Mouse (Mus musculus) ES-Bruce4 (cell line): Measurements from ENCODE around the gene Fjx1. TPM values are rescaled to one million over a fixed set of nuclear protein-coding genes. Genes with fewer than 3 reads are reported as not detected.
A peak's percentile ranks its signal among the peaks of the same experiment; 100 is the strongest.

Source experiments
- H3K27ac ChIP-seq: 2 replicates; pipeline ENCODE4 v1.5.1; 2012; ENCODE audit warnings: low read length, inconsistent platforms; ENCODE audit not compliant: insufficient read depth
- H3K27me3 ChIP-seq: 2 replicates; pipeline ENCODE4 v1.6.1; 2012; ENCODE audit warnings: mild to moderate bottlenecking, low read length, inconsistent platforms; ENCODE audit not compliant: control insufficient read depth, poor library complexity, insufficient read depth, severe bottlenecking
- H3K36me3 ChIP-seq: 2 replicates; pipeline ENCODE4 v1.6.1; 2012; ENCODE audit warnings: inconsistent platforms, mild to moderate bottlenecking, low read length, moderate library complexity; ENCODE audit not compliant: control insufficient read depth, poor library complexity, insufficient read depth, severe bottlenecking
- H3K4me1 ChIP-seq: one replicate; pipeline ENCODE4 v1.8.1; 2011; ENCODE audit warnings: low read length; ENCODE audit not compliant: control insufficient read depth, insufficient read depth
- H3K4me3 ChIP-seq: 2 replicates; pipeline ENCODE4 v1.5.1; 2011; ENCODE audit warnings: low read depth, mild to moderate bottlenecking, low read length
- H3K9ac ChIP-seq: 2 replicates; pipeline ENCODE4 v1.6.1; 2012; ENCODE audit warnings: low read depth, mild to moderate bottlenecking, inconsistent platforms; ENCODE audit not compliant: poor library complexity, severe bottlenecking
- H3K9me3 ChIP-seq: replicated peaks from 2 replicates; pipeline ENCODE4 v1.6.1; 2012; ENCODE audit warnings: mild to moderate bottlenecking, low read length, inconsistent platforms; ENCODE audit not compliant: control insufficient read depth, poor library complexity, insufficient read depth, severe bottlenecking
- CTCF ChIP-seq: IDR thresholded peaks from one replicate; pipeline ENCODE4 v1.8.1; 2011; ENCODE audit warnings: low read depth, low read length
- EP300 ChIP-seq: IDR thresholded peaks from 2 replicates; pipeline ENCODE4 v1.6.1; 2011; ENCODE audit warnings: low read depth, low read length; ENCODE audit not compliant: insufficient read depth
- POLR2A ChIP-seq: IDR thresholded peaks from one replicate; pipeline ENCODE4 v1.8.1; 2011; ENCODE audit warnings: low read length; ENCODE audit not compliant: insufficient read depth
- polyA plus RNA-seq: library from polyadenylated mRNA; stranded (reverse); fragments of >200 nt; gene quantifications from 2 replicates; pipeline ENCODE4 v1.2.4, GENCODE M21; 2011; ENCODE audit warnings: low read depth; ENCODE audit not compliant: missing spikeins, insufficient read depth, insufficient read length

Fjx1 gene
- polyA plus RNA-seq, 1 experiment, result 1.9 TPM

DNA sequence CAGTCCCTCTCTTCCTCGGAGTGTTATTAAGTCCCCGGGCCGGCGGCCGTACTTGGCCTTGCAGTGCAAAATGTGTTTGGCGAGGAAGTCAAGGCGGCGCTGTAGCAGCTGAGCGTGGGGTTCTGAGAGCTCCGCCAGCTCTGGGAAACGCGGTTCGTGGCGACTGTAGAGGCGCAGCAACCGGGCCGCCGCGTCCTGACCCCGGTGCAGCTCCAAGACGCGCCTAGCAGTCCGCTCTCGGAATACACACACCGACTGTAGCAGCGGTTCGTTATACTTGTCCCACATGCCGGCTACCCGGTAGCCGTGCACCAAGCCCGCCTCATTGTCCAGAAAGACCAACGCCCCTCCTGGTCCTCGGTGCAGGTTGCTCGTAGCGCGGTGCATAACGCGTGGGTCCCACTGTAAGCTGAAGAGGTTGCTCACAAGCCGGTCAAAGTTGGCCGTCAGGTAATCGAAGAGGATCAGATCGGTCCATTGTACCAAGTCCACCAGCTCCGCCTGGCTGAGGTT lies 2.0 kb downstream of the Fjx1 start:
- Histone ChIP-seq H3K27me3 (no peaks in the 10 kb centered on the region), H3K4me1 (no peaks in the 10 kb centered on the region), H3K36me3 (no peaks in the 10 kb centered on the region), H3K4me3 (peak overlapping the region; percentile 64), H3K9ac (peak overlapping the region; percentile 87), H3K27ac (no peak overlapping the region), H3K9me3 (no peaks in the 10 kb centered on the region)
- TF ChIP-seq CTCF (no peak), POLR2A (no peak), EP300 (no peak)

DNA sequence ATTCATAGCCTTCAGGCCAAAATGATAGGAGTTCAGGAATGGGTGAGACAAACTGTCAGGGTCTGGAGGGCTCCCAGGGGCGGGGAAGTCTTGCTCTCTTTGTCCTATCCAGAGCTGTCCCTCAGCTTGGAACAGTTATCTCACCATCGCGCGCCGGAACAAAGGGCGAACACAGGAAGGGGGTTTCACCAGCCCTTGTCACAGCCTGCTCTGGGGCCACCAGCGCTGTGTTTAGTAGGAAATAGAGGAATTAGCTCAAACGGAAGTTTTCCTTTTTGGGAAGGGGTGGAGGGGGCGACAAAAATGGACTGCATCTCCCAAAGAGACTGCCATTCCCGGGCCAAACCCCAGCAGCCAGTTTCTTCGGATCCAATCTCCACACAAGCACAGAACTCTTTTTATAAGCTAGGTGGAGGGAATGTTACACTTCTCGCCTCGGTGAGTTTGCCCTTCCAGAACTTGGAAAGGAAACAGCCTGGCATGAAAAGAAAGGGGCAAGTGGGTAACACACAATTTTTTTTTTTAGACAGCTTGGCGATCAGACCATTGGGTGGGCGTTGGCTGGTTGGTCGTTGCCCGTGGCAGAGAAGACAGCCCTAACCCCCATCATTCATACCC lies 2.6 kb downstream of the Fjx1 start:
- H3K4me1 ChIP-seq, result no peaks in the 10 kb centered on the region
- H3K27me3 ChIP-seq, result no peaks in the 10 kb centered on the region
- no peak overlapping the region for H3K9ac ChIP-seq
- no peak overlapping the region for H3K27ac ChIP-seq
- H3K4me3 ChIP-seq, result peak overlapping the region; percentile 64
- TF ChIP-seq POLR2A (no peak), EP300 (no peak), CTCF (no peak)
- no peaks in the 10 kb centered on the region for H3K36me3 ChIP-seq
- no peaks in the 10 kb centered on the region for H3K9me3 ChIP-seq

DNA sequence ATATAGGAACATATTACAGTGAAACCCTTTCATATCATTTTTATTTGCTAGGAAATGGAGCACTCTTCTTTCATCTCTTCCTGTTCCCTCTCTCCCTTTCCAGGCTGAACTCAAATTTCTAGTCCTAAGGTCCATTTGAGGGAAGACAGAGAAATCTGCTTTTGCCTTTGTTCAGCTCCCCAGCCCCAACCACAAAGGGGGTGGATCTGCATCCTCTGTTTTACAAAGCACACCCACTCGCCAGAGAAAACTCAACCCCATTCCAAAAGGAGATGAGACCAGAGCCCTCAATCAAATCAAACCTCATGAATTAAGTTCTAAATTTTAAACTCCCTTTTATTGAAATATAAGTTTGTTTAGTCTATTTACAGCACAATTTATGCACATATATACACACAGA lies 3.2 kb downstream of the Fjx1 start:
- TF ChIP-seq POLR2A (no peak), CTCF (no peak), EP300 (no peak)
- H3K4me1 ChIP-seq, result no peaks in the 10 kb centered on the region
- no peaks in the 10 kb centered on the region for H3K36me3 ChIP-seq
- H3K9me3 ChIP-seq, result no peaks in the 10 kb centered on the region
- H3K9ac ChIP-seq, result no peak overlapping the region
- H3K4me3 ChIP-seq, result no peak overlapping the region
- H3K27me3 ChIP-seq, result no peaks in the 10 kb centered on the region
- no peak overlapping the region for H3K27ac ChIP-seq

DNA sequence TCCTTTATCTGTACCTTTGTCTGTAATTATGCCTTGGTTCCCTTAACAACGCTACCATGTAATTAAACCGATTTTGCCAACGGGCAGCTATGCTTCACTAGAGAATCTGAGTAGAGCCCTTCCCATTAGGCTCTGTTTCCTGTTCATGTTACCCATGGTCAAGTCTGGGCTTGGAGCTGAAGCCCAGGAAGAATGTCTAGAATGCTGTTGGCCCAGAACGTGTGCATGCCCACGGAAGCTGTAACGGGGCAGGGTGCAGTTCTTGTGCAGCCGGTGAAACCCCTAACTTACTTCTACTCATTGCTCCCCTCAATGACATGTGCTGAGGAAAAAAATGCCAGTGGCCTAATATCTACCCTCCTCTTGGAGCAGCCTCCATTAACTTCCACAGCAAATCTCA lies 4.5 kb downstream of the Fjx1 start:
- Histone ChIP-seq H3K36me3 (no peaks in the 10 kb centered on the region), H3K27ac (no peak overlapping the region), H3K4me3 (no peak overlapping the region), H3K4me1 (no peaks in the 10 kb centered on the region), H3K9ac (no peak overlapping the region), H3K27me3 (no peaks in the 10 kb centered on the region), H3K9me3 (no peaks in the 10 kb centered on the region)
- no peak for TF ChIP-seq EP300
- no peak for TF ChIP-seq CTCF
- TF ChIP-seq POLR2A, result no peak

DNA sequence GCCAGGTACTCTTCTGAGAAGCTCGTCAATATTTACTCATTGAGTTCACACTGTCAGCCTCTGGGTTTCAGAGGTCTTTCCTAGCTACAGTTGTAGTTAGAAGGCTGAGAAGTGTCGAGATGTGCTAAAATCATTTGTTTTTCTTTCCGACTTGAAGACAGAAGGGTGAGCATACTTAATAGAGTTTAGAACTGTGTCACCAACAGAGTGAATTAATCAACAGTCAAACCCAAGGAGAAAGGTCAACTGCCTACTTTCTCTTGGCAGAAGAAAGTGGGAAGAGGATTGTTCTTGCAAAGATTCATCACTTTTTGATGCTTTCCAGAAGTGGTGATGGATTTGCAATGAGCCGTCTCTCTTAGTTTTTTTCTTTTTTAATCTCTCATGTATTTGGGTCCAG lies 5.4 kb downstream of the Fjx1 start:
- TF ChIP-seq CTCF (no peak), EP300 (no peak), POLR2A (no peak)
- H3K9ac ChIP-seq, result no peak overlapping the region
- H3K27ac ChIP-seq, result no peak overlapping the region
- no peaks in the 10 kb centered on the region for H3K27me3 ChIP-seq
- H3K36me3 ChIP-seq, result no peaks in the 10 kb centered on the region
- H3K4me3 ChIP-seq, result no peak overlapping the region
- no peaks in the 10 kb centered on the region for H3K4me1 ChIP-seq
- no peaks in the 10 kb centered on the region for H3K9me3 ChIP-seq

DNA sequence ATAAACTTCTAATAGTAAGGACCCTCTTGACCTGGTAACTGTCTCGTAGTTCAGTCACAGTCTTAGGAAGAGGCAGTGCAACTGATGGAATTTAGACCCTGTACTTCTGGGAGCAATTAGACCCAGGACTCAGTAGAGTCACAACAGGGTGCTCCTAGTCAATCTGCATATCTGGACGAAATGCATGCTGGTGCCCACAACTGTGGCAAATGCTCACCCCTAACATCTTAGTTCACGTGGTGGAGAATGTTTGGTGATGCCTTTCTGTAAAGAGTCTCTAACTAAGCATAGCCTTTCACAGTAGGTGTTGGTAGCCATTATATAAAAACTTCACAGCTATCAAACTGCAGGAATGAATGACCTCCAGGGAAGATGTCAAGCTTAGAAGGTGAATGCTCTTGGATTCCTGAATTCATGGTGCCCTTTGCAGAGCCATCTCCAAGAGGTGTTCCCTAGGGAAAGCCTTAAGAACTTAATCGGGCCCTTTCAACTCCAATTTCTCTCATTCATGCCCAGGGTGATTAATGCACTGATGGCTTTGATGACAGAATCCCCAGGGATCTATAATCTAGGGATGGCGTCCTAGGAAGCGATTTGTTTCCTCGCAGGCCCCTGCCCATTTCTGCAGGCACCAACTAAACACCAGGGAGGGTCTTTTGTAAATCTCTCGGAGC lies 14.8 kb downstream of the Fjx1 start:
- Histone ChIP-seq H3K4me1 (no peaks in the 10 kb centered on the region), H3K9me3 (no peaks in the 10 kb centered on the region), H3K4me3 (no peak overlapping the region), H3K27me3 (no peaks in the 10 kb centered on the region), H3K9ac (no peak overlapping the region), H3K27ac (no peak overlapping the region), H3K36me3 (no peaks in the 10 kb centered on the region)
- TF ChIP-seq CTCF (no peak), POLR2A (no peak), EP300 (no peak)
